Mouse (Mus musculus): ENCODE results near the gene Nqo2. TPM values are rescaled to one million over a fixed set of nuclear protein-coding genes. Genes with fewer than 3 reads are reported as not detected.

The Nqo2 gene
- polyA plus RNA-seq (2012; rRNA removed), result 14.6 and 21.2 TPM in 2 replicates

GRCm38 (mm10) chr13:33964206-33965046 lies at the start of gene Nqo2:
Gene Nqo2 (plus strand): TSS chr13:33964687.
- TF ChIP-seq CTCF (conservative IDR thresholded peaks at IDR 0.05; ENCODE audit: insufficient read depth, insufficient read length, low read depth, low read length) (0 out of 2 replicates have a peak, but pooled peaks have one; percentile 29), POLR2A (IDR thresholded peaks at IDR 0.05; ENCODE audit: low read depth, low read length) (peak; percentile 32)
- H3K4me3 ChIP-seq (ENCODE audit: insufficient read depth, low read depth, low read length), result peak within 1 kb of the TSS; percentile 69
- H3K27me3 ChIP-seq (replicated peaks; ENCODE audit: control insufficient read depth, insufficient read depth, low read length), result no peaks in the 10 kb centered on the region
- H3K27ac ChIP-seq (ENCODE audit: insufficient read depth, low read depth, low read length), result peak within 1 kb of the TSS; percentile 92
- H3K36me3 ChIP-seq (ENCODE audit: control insufficient read depth, insufficient read depth, low read length), result no peaks in the 10 kb centered on the region
- DNase-seq, result peak; percentile 93
- H3K4me1 ChIP-seq (ENCODE audit: control insufficient read depth, insufficient read depth, low read length), result no peaks in the 10 kb centered on the region
- WGBS, result 1% methylated on average over 22 of the region's 22 CpGs

GRCm38 (mm10) chr13:33921041-33921440 lies 43.4 kb upstream of the Nqo2 start:
- H3K36me3 ChIP-seq (ENCODE audit: control insufficient read depth, insufficient read depth, low read length), result peaks cover 3% of the 10 kb centered on the region
- no peak overlapping the region for H3K27ac ChIP-seq (ENCODE audit: insufficient read depth, low read depth, low read length)
- no peak overlapping the region for H3K4me3 ChIP-seq (ENCODE audit: insufficient read depth, low read depth, low read length)

GRCm38 (mm10) chr13:33921699-33922098 lies 42.8 kb upstream of the Nqo2 start:
- Histone ChIP-seq H3K4me1 (ENCODE audit: control insufficient read depth, insufficient read depth, low read length) (no peaks in the 10 kb centered on the region), H3K36me3 (ENCODE audit: control insufficient read depth, insufficient read depth, low read length) (peaks cover 3% of the 10 kb centered on the region), H3K4me3 (ENCODE audit: insufficient read depth, low read depth, low read length) (no peak overlapping the region), H3K27me3 (replicated peaks; ENCODE audit: control insufficient read depth, insufficient read depth, low read length) (no peaks in the 10 kb centered on the region), H3K27ac (ENCODE audit: insufficient read depth, low read depth, low read length) (no peak overlapping the region)
- 62% methylated on average over 5 of the region's 5 CpGs for whole genome bisulfite sequencing
- TF ChIP-seq POLR2A (IDR thresholded peaks at IDR 0.05; ENCODE audit: low read depth, low read length) (no peak), CTCF (conservative IDR thresholded peaks at IDR 0.05; ENCODE audit: insufficient read depth, insufficient read length, low read depth, low read length) (no peak)
- DNase-seq, result peak; percentile 15

More at GRCm38 (mm10) chr13:33921041-33921440, 43.4 kb upstream of the Nqo2 start:
- Histone ChIP-seq H3K4me1 (ENCODE audit: control insufficient read depth, insufficient read depth, low read length) (no peaks in the 10 kb centered on the region), H3K27me3 (replicated peaks; ENCODE audit: control insufficient read depth, insufficient read depth, low read length) (no peaks in the 10 kb centered on the region)
- 97% methylated on average over 6 of the region's 6 CpGs for WGBS
- no peak for DNase-seq
- no peak for TF ChIP-seq CTCF (conservative IDR thresholded peaks at IDR 0.05; ENCODE audit: insufficient read depth, insufficient read length, low read depth, low read length)

- Histone ChIP-seq H3K36me3 (ENCODE audit: control insufficient read depth, insufficient read depth, low read length) (no peaks in the 10 kb centered on the region), H3K4me3 (ENCODE audit: insufficient read depth, low read depth, low read length) (no peak overlapping the region), H3K27me3 (replicated peaks; ENCODE audit: control insufficient read depth, insufficient read depth, low read length) (no peaks in the 10 kb centered on the region), H3K4me1 (ENCODE audit: control insufficient read depth, insufficient read depth, low read length) (peaks cover 3% of the 10 kb centered on the region; the same call in 1 of the 2 replicates), H3K27ac (ENCODE audit: insufficient read depth, low read depth, low read length) (no peak overlapping the region)
- DNase-seq, result no peak
- WGBS, result 82% methylated on average over 2 of the region's 2 CpGs
- TF ChIP-seq CTCF (conservative IDR thresholded peaks at IDR 0.05; ENCODE audit: insufficient read depth, insufficient read length, low read depth, low read length), result no peak
- TF ChIP-seq POLR2A (IDR thresholded peaks at IDR 0.05; ENCODE audit: low read depth, low read length), result no peak
These were observed 34.2 kb upstream of the Nqo2 start for GRCm38 (mm10) chr13:33930281-33930680.

- TF ChIP-seq POLR2A (IDR thresholded peaks at IDR 0.05; ENCODE audit: low read depth, low read length), result no peak
- TF ChIP-seq CTCF (conservative IDR thresholded peaks at IDR 0.05; ENCODE audit: insufficient read depth, insufficient read length, low read depth, low read length), result no peak
- DNase-seq, result no peak
- Histone ChIP-seq H3K36me3 (ENCODE audit: control insufficient read depth, insufficient read depth, low read length) (no peaks in the 10 kb centered on the region), H3K4me1 (ENCODE audit: control insufficient read depth, insufficient read depth, low read length) (peaks cover 3% of the 10 kb centered on the region; the same call in 1 of the 2 replicates), H3K27ac (ENCODE audit: insufficient read depth, low read depth, low read length) (no peak overlapping the region), H3K27me3 (replicated peaks; ENCODE audit: control insufficient read depth, insufficient read depth, low read length) (no peaks in the 10 kb centered on the region), H3K4me3 (ENCODE audit: insufficient read depth, low read depth, low read length) (no peak overlapping the region)
- 85% methylated on average over 3 of the region's 3 CpGs for WGBS
These were observed 33.6 kb upstream of the Nqo2 start for GRCm38 (mm10) chr13:33930912-33931311.

- TF ChIP-seq CTCF (conservative IDR thresholded peaks at IDR 0.05; ENCODE audit: insufficient read depth, insufficient read length, low read depth, low read length) (no peak), POLR2A (IDR thresholded peaks at IDR 0.05; ENCODE audit: low read depth, low read length) (no peak)
- DNase-seq, result peak; percentile 23
- WGBS, result 54% methylated on average over 6 of the region's 6 CpGs
- Histone ChIP-seq H3K36me3 (ENCODE audit: control insufficient read depth, insufficient read depth, low read length) (no peaks in the 10 kb centered on the region), H3K27ac (ENCODE audit: insufficient read depth, low read depth, low read length) (peak overlapping the region; percentile 50; the same call in 1 of the 2 replicates), H3K27me3 (replicated peaks; ENCODE audit: control insufficient read depth, insufficient read depth, low read length) (no peaks in the 10 kb centered on the region), H3K4me1 (ENCODE audit: control insufficient read depth, insufficient read depth, low read length) (peaks cover 3% of the 10 kb centered on the region; the same call in 1 of the 2 replicates), H3K4me3 (ENCODE audit: insufficient read depth, low read depth, low read length) (peak overlapping the region; percentile 95)
These were observed 29.7 kb upstream of the Nqo2 start for GRCm38 (mm10) chr13:33934743-33935142.

- DNase-seq, result peak; percentile 62
- TF ChIP-seq POLR2A (IDR thresholded peaks at IDR 0.05; ENCODE audit: low read depth, low read length), result no peak
- no peak for TF ChIP-seq CTCF (conservative IDR thresholded peaks at IDR 0.05; ENCODE audit: insufficient read depth, insufficient read length, low read depth, low read length)
- under 1% methylated on average over 44 of the region's 44 CpGs for WGBS
- Histone ChIP-seq H3K27me3 (replicated peaks; ENCODE audit: control insufficient read depth, insufficient read depth, low read length) (no peaks in the 10 kb centered on the region), H3K36me3 (ENCODE audit: control insufficient read depth, insufficient read depth, low read length) (no peaks in the 10 kb centered on the region), H3K4me1 (ENCODE audit: control insufficient read depth, insufficient read depth, low read length) (peaks cover 3% of the 10 kb centered on the region; the same call in 1 of the 2 replicates), H3K4me3 (ENCODE audit: insufficient read depth, low read depth, low read length) (peak overlapping the region; percentile 95), H3K27ac (ENCODE audit: insufficient read depth, low read depth, low read length) (peak overlapping the region; percentile 50; the same call in 1 of the 2 replicates)
These were observed 28.9 kb upstream of the Nqo2 start for GRCm38 (mm10) chr13:33935465-33936181.

All from kidney, adult 2 months (tissue).